Comparison of ENCODE assay signal across 26 mouse cellular contexts in the genomic region with DNA sequence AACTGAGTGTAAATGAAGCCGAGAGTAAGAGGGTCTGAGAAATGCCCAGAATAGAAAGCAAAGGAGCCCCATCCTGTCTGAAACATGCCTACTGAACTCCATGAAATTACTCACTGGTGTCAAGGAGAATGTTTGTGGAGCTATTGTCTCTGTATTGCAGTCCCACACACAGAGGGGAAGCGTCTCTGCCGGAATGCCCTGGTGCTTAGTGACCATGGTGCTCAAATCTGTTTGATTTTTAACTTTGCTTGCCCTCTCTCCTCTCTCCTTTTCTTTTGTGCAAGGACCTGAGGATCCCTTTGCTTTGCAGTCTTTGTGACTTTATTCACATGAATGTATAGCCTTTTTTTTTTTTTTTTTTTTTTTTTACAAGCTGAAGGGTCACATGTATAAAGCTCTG. TPM values are rescaled to one million over a fixed set of nuclear protein-coding genes. Genes with fewer than 3 reads are reported as not detected.
DNase-seq lines count a peak whose midpoint lies in the region; ATAC-seq lines count a peak whose summit lies in the region.
"Had no signal": no experiment of that assay in that cellular context is flagged by ENCODE, and none has a peak within 500 bp of the region (broad histone marks: within the 10 kb centered on the region; RNA-seq: fewer than 3 reads in every experiment).

No protein-coding gene starts in this region.

- peak; percentile 28 for ATAC-seq in hindbrain, embryonic 11.5 days (ENCODE audit: low FRiP score)
- ATAC-seq in hindbrain, embryonic 14.5 days (ENCODE audit: low FRiP score), result no peak
- ATAC-seq in midbrain, embryonic 11.5 days (ENCODE audit: low FRiP score), result peak; percentile 73
- ATAC-seq in midbrain, embryonic 16.5 days, result no peak
- ATAC-seq: forebrain, embryonic 15.5 days; intestine, postnatal 0 days had no signal

- H3K9ac ChIP-seq in hindbrain, embryonic 11.5 days (ENCODE audit: low read depth, low read length), result no peak overlapping the region
- H3K9ac ChIP-seq in hindbrain, embryonic 14.5 days, result no peak overlapping the region
- H3K9ac ChIP-seq in midbrain, embryonic 11.5 days (ENCODE audit: low read length), result no peak overlapping the region
- H3K9ac ChIP-seq in midbrain, embryonic 16.5 days (ENCODE audit: low read depth, low read length), result no peak overlapping the region
- H3K9ac ChIP-seq: embryonic facial prominence, embryonic 13.5 days; forebrain, embryonic 12.5 days; forebrain, embryonic 15.5 days had no signal

- no peaks in the 10 kb centered on the region for H3K27me3 ChIP-seq in hindbrain, embryonic 11.5 days (ENCODE audit: control insufficient read depth, insufficient read depth, low read length)
- H3K27me3 ChIP-seq in hindbrain, embryonic 14.5 days (ENCODE audit: control insufficient read depth, insufficient read depth, low read length), result no peaks in the 10 kb centered on the region
- no peaks in the 10 kb centered on the region; the same call in 1 of the 2 replicates for H3K27me3 ChIP-seq in midbrain, embryonic 11.5 days (ENCODE audit: control insufficient read depth, insufficient read depth, low read length)
- H3K27me3 ChIP-seq in midbrain, embryonic 16.5 days (ENCODE audit: control insufficient read depth, insufficient read depth, low read depth, low read length), result no peaks in the 10 kb centered on the region
- H3K27me3 ChIP-seq: CH12.LX; embryonic facial prominence, embryonic 13.5 days; forebrain, embryonic 12.5 days; forebrain, embryonic 15.5 days had no signal

- no peaks in the 10 kb centered on the region for H3K36me3 ChIP-seq in hindbrain, embryonic 11.5 days (ENCODE audit: control insufficient read depth, insufficient read depth, low read length)
- H3K36me3 ChIP-seq in hindbrain, embryonic 14.5 days (replicated peaks; ENCODE audit: control insufficient read depth, insufficient read depth), result no peaks in the 10 kb centered on the region
- no peaks in the 10 kb centered on the region for H3K36me3 ChIP-seq in midbrain, embryonic 11.5 days (ENCODE audit: control insufficient read depth, insufficient read depth, low read length)
- H3K36me3 ChIP-seq in midbrain, embryonic 16.5 days (ENCODE audit: control insufficient read depth, insufficient read depth, low read length), result no peaks in the 10 kb centered on the region
- H3K36me3 ChIP-seq: embryonic facial prominence, embryonic 10.5 days; embryonic facial prominence, embryonic 13.5 days; forebrain, embryonic 12.5 days; forebrain, embryonic 15.5 days; G1E had no signal

- WGBS in hindbrain, embryonic 11.5 days, result 24% methylated on average over 3 of the region's 3 CpGs
- 5% methylated on average over 3 of the region's 3 CpGs for WGBS in hindbrain, embryonic 14.5 days
- WGBS in midbrain, embryonic 11.5 days, result 5% methylated on average over 3 of the region's 3 CpGs
- WGBS in midbrain, embryonic 16.5 days, result 14% methylated on average over 3 of the region's 3 CpGs

- intact Hi-C loops in gastrocnemius, postnatal 14 days (cut with DNase I; ENCODE audit: low total_unique reads), result no loop called here

- no peaks in the 10 kb centered on the region for H3K4me1 ChIP-seq in hindbrain, embryonic 11.5 days (replicated peaks; ENCODE audit: control insufficient read depth, insufficient read depth, low read length)
- no peaks in the 10 kb centered on the region; the same call in 1 of the 2 replicates for H3K4me1 ChIP-seq in hindbrain, embryonic 14.5 days (replicated peaks; ENCODE audit: control insufficient read depth, insufficient read depth, low read length)
- peaks cover 3% of the 10 kb centered on the region for H3K4me1 ChIP-seq in midbrain, embryonic 11.5 days (ENCODE audit: control insufficient read depth, insufficient read depth, low read length)
- no peaks in the 10 kb centered on the region for H3K4me1 ChIP-seq in midbrain, embryonic 16.5 days (ENCODE audit: control insufficient read depth, insufficient read depth, low read length)
- H3K4me1 ChIP-seq: embryonic facial prominence, embryonic 10.5 days; embryonic facial prominence, embryonic 13.5 days; forebrain, embryonic 15.5 days had no signal

- peak overlapping the region; percentile 37; the same call in 1 of the 2 replicates for H3K27ac ChIP-seq in hindbrain, embryonic 11.5 days (ENCODE audit: low read depth, low read length)
- H3K27ac ChIP-seq in hindbrain, embryonic 14.5 days, result no peak overlapping the region
- no peak overlapping the region for H3K27ac ChIP-seq in midbrain, embryonic 11.5 days (ENCODE audit: low read depth, low read length)
- H3K27ac ChIP-seq in midbrain, embryonic 16.5 days (ENCODE audit: low read length), result no peak overlapping the region
- H3K27ac ChIP-seq: embryonic facial prominence, embryonic 10.5 days; embryonic facial prominence, embryonic 13.5 days; forebrain, embryonic 12.5 days; forebrain, embryonic 15.5 days had no signal

- no peaks in the 10 kb centered on the region for H3K9me3 ChIP-seq in hindbrain, embryonic 11.5 days (ENCODE audit: control insufficient read depth, low read length)
- H3K9me3 ChIP-seq in hindbrain, embryonic 14.5 days (ENCODE audit: control insufficient read depth, low read length), result no peaks in the 10 kb centered on the region
- no peaks in the 10 kb centered on the region for H3K9me3 ChIP-seq in midbrain, embryonic 11.5 days (ENCODE audit: control insufficient read depth, low read length)
- H3K9me3 ChIP-seq in midbrain, embryonic 16.5 days (replicated peaks; ENCODE audit: control insufficient read depth, low read length, poor library complexity, severe bottlenecking), result no peaks in the 10 kb centered on the region
- H3K9me3 ChIP-seq: embryonic facial prominence, embryonic 10.5 days; embryonic facial prominence, embryonic 13.5 days; forebrain, embryonic 12.5 days; forebrain, embryonic 15.5 days; G1E had no signal

- H3K4me3 ChIP-seq in hindbrain, embryonic 11.5 days (ENCODE audit: low read depth, low read length), result no peak overlapping the region
- no peak overlapping the region for H3K4me3 ChIP-seq in hindbrain, embryonic 14.5 days (replicated peaks; ENCODE audit: low read length)
- no peak overlapping the region for H3K4me3 ChIP-seq in midbrain, embryonic 11.5 days (ENCODE audit: low read depth, low read length)
- no peak overlapping the region for H3K4me3 ChIP-seq in midbrain, embryonic 16.5 days (ENCODE audit: low read depth, low read length)
- H3K4me3 ChIP-seq: embryonic facial prominence, embryonic 10.5 days; embryonic facial prominence, embryonic 13.5 days; erythroblast, embryonic 14.5 days; forebrain, embryonic 12.5 days; forebrain, embryonic 15.5 days had no signal

- no peak overlapping the region for H3K4me2 ChIP-seq in hindbrain, embryonic 11.5 days (replicated peaks; ENCODE audit: low read depth, low read length)
- no peak overlapping the region for H3K4me2 ChIP-seq in hindbrain, embryonic 14.5 days (replicated peaks)
- no peak overlapping the region for H3K4me2 ChIP-seq in midbrain, embryonic 11.5 days
- no peak overlapping the region for H3K4me2 ChIP-seq in midbrain, embryonic 16.5 days (ENCODE audit: low read length)
- H3K4me2 ChIP-seq: embryonic facial prominence, embryonic 13.5 days; forebrain, embryonic 12.5 days; forebrain, embryonic 15.5 days; heart, embryonic 11.5 days had no signal

- peak; percentile 26 for DNase-seq in hindbrain, embryonic 11.5 days (ENCODE audit: low spot score)
- no peak for DNase-seq in hindbrain, embryonic 14.5 days (ENCODE audit: low spot score)
- DNase-seq in midbrain, embryonic 11.5 days (ENCODE audit: low spot score, missing footprints), result no peak
- peak; percentile 59 for DNase-seq in embryo, embryonic 10.5 days (ENCODE audit: low spot score)
- DNase-seq in MN1 (ENCODE audit: low spot score), result no peak
- no peak for DNase-seq in gastrocnemius, postnatal 14 days
- DNase-seq: adrenal gland, adult 2 months; adrenal gland, postnatal 14 days; B cell, adult 2 months; cerebellum, adult 11 months; cerebellum, adult 2 months; cerebellum, adult 9-11 months; cerebellum, postnatal 25 days; gastrocnemius, postnatal 10 days; heart, adult 11 months had no signal

RNA-seq across cellular contexts. Expression of a gene that starts 28.8 kb away (rescaled TPM):
- polyA plus RNA-seq in hindbrain, embryonic 11.5 days (2014; fragmentation: Nextera tagmentation; extraction: Ambion mirVana), result 67.6 and 82.8 TPM in 2 replicates
- polyA plus RNA-seq in hindbrain, embryonic 14.5 days (2014; fragmentation: Nextera tagmentation; extraction: Ambion mirVana), result 155 and 170 TPM in 2 replicates
- polyA plus RNA-seq in midbrain, embryonic 11.5 days (2014; fragmentation: Nextera tagmentation; extraction: Ambion mirVana), result 75.7 and 84.4 TPM in 2 replicates
- polyA plus RNA-seq in midbrain, embryonic 16.5 days (2015; fragmentation: Nextera tagmentation; extraction: Ambion mirVana), result 148 and 160 TPM in 2 replicates
- total RNA-seq in gastrocnemius, postnatal 14 days (2021), result 1 to 10 TPM; 1.4 to 3.5 TPM
- total RNA-seq: hematopoietic stem cell, adult 5-6 weeks had no signal
- polyA plus RNA-seq: erythroblast, embryonic 14.5 days; G1E had no signal

Comparison
In these comparisons a context has a peak if more than half of its experiments do, and no peak if none do; other contexts are left out.
1. ATAC-seq: peak in hindbrain, embryonic 11.5 days (single experiment) and midbrain, embryonic 11.5 days (single experiment); none in hindbrain, embryonic 14.5 days (single experiment) and midbrain, embryonic 16.5 days (single experiment).
2. DNase-seq: peak in hindbrain, embryonic 11.5 days (single experiment) and embryo, embryonic 10.5 days (single experiment); none in hindbrain, embryonic 14.5 days (single experiment), midbrain, embryonic 11.5 days (single experiment), MN1 (single experiment) and gastrocnemius, postnatal 14 days (single experiment).